Mouse (Mus musculus) gastrocnemius, adult 2 months (tissue): ENCODE measurements around the gene Kcnq1. TPM values are rescaled to one million over a fixed set of nuclear protein-coding genes. Genes with fewer than 3 reads are reported as not detected.

ENCODE experiments used
- DNase-seq: peaks from one replicate; pipeline ENCODE4 v3.0.0; 2022
- H3K27ac ChIP-seq: fragments of 200-600 bp; 2 replicates; pipeline ENCODE4 v1.8.1; 2022; ENCODE audit warnings: mild to moderate bottlenecking
- H3K4me3 ChIP-seq: fragments of 200-600 bp; 2 replicates; pipeline ENCODE4 v1.8.1; 2022; ENCODE audit warnings: mild to moderate bottlenecking, moderate library complexity
- CTCF ChIP-seq: fragments of 200-600 bp; IDR thresholded peaks from 2 replicates; pipeline ENCODE4 v1.8.1; 2022; ENCODE audit warnings: antibody characterized with exemption, mild to moderate bottlenecking, moderate library complexity
- intact Hi-C: fragments of 180-260 bp; cut with DNase I; formaldehyde crosslinking; loops from one replicate; pipeline ENCODE4 v1.15.1; 2025
- total RNA-seq, 2 experiments: library from RNA; stranded (reverse); gene quantifications; 2 replicates each; pipeline ENCODE4 v1.2.3; 2021

The Kcnq1 gene
- total RNA-seq, 2 experiments from 2014 or later: 0.33 to 0.67 TPM

DNA sequence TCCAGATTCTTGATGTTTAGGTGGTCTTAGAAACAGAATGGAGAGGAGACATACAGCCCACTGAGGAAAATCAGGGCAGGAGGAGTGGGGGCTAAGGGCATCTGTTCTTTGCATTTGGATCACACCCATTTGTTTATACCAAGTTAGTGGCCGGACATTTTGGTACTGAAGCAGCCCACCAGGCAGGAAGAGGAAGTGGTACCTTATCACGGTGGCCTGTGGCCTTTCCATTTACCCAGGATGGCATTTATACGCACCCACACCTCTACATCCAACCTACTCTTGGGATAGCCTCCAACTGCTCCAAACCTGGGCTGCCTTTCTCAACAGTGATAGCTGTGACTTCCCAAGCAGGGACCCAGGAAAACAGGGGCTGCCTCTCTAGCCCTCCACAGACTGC lies 179.3 kb downstream of the Kcnq1 start:
- intact Hi-C loops: no loop called here
- DNase-seq: peak; percentile 5
- H3K4me3 ChIP-seq: no peak overlapping the region
- H3K27ac ChIP-seq: no peak overlapping the region
- no peak for TF ChIP-seq CTCF

DNA sequence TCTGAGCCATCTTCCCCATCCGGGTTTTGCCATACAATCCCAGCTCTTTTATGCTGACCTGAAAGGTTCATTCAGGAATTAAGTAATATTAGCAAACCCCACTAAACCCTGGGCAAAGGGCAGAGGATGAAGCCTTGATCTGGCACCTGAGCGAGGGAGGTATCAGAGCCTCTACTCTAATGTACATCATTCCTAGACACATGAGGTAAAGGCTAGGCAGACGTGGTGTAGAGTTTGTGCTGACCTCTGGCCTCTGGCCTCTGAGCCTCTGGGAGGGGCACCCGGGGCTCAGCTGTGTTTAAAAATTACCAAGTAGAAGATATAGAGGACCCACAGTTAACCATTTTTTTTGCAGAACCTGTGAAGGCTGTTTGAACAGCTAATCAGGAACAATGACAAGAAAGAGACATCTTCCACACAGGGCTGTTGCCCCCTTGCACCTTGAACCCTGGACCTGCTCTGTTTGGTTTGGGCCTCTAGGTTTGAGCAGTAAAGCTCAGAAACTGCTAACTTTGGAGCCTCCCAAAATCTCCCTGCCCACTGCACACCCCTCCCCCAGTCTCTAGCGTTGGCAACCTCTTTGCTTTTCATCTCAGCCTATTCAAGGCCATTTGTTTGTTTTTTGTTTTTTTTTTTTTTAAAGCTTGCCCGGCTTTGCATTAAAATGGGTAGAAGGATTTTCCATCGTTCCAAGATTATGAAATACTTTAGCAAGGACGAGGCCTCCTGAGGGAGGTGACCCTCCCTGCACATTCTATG lies 180.5 kb downstream of the Kcnq1 start:
- Histone ChIP-seq H3K4me3 (no peak overlapping the region), H3K27ac (no peak overlapping the region)
- DNase-seq: peak; percentile 7
- TF ChIP-seq CTCF: no peak
- intact Hi-C loops: no loop called here

GRCm38 (mm10) chr7:143288135-143288534 lies 182.0 kb downstream of the Kcnq1 start:
- Histone ChIP-seq H3K4me3 (no peak overlapping the region), H3K27ac (no peak overlapping the region)
- intact Hi-C loops: no loop called here
- DNase-seq: peak; percentile 4
- no peak for TF ChIP-seq CTCF

DNA sequence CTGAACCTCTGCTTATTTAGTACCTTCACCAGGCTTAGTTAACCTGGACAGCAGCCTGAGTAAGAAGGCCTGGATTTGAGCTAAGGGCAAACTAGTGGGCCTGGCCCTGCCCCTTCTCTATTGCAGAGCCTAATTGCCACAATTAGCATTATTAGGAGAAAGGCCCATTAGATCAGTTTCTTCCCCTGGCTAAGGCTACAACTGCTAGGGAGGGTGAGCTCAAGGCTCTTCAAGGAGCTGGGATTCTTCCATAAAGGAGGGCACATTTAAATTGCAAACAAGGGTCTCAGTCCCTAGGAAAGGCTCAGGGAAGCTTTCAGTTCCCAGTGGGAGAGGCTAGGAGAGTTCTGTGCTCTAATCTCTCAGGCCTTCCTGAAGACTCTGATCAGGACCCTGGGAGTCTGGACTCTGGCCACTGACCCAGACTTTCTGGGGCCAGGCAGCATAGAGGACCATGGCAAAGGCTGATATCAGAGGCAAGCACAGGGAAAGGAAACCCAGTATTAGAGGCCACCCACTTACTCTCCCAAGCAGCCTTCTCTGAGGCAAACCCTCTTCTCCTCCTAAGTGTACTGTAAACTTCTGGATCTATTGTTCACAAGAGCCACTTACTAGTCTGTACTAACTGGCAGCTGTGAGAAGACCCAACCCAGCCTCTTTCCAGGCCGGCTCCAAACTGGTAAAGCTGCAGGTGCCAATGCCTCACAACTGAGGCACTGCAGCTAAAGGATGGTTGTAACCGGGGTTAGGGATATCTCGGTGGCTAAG lies 183.1 kb downstream of the Kcnq1 start:
- TF ChIP-seq CTCF: no peak
- DNase-seq: peak; percentile 11
- Histone ChIP-seq H3K27ac (no peak overlapping the region), H3K4me3 (no peak overlapping the region)
- intact Hi-C loops: no loop called here

GRCm38 (mm10) chr7:143294690-143295355 lies 188.7 kb downstream of the Kcnq1 start:
- Histone ChIP-seq H3K4me3 (peak overlapping the region; percentile 72), H3K27ac (peak overlapping the region; percentile 90)
- no peak for TF ChIP-seq CTCF
- intact Hi-C loops: loop anchor here (10.0 kb wide), 1 partner anchor 140 kb away; no protein-coding TSS in a partner anchor
- DNase-seq: no peak

GRCm38 (mm10) chr7:143295356-143296000 lies 189.3 kb downstream of the Kcnq1 start:
- DNase-seq: peak; percentile 60
- intact Hi-C loops: loop anchor here (10.0 kb wide), 1 partner anchor 141 kb away; no protein-coding TSS in a partner anchor
- H3K27ac ChIP-seq: peak overlapping the region; percentile 90

DNA sequence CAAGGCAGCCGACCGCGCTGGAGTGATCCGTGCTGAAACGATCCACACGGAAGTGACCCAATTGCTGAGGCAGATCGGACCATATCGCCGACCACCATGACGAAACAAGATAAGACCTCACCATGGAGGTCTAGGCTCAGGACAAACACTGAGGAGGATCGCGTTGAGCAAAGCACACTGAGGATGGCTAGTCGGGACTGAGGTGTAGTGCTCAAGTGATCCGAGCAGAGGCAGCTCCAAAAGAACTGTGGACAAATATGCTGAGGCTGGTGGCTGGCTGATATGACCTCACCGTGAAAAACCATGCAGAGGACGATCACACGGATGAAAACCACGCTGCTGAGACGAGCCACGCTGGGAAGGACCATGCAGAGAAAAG lies 189.8 kb downstream of the Kcnq1 start:
- no peak for DNase-seq
- TF ChIP-seq CTCF: no peak
- intact Hi-C loops: loop anchor here (10.0 kb wide), 1 partner anchor 141 kb away; no protein-coding TSS in a partner anchor
- H3K27ac ChIP-seq: peak overlapping the region; percentile 90
- H3K4me3 ChIP-seq: peak overlapping the region; percentile 72

More at GRCm38 (mm10) chr7:143295356-143296000, 189.3 kb downstream of the Kcnq1 start:
- no peak for TF ChIP-seq CTCF
- peak overlapping the region; percentile 72 for H3K4me3 ChIP-seq

GRCm38 (mm10) chr7:143296384-143296801 lies 190.2 kb downstream of the Kcnq1 start:
- intact Hi-C loops: loop anchor here (10.0 kb wide), 1 partner anchor 142 kb away; no protein-coding TSS in a partner anchor
- DNase-seq: peak; percentile 91
- no peak for TF ChIP-seq CTCF

GRCm38 (mm10) chr7:143300037-143300436 lies 193.9 kb downstream of the Kcnq1 start:
- intact Hi-C loops: no loop called here
- no peak overlapping the region for H3K27ac ChIP-seq

More at GRCm38 (mm10) chr7:143296384-143296801, 190.2 kb downstream of the Kcnq1 start:
- Histone ChIP-seq H3K4me3 (peak overlapping the region; percentile 72), H3K27ac (peak overlapping the region; percentile 90)

DNA sequence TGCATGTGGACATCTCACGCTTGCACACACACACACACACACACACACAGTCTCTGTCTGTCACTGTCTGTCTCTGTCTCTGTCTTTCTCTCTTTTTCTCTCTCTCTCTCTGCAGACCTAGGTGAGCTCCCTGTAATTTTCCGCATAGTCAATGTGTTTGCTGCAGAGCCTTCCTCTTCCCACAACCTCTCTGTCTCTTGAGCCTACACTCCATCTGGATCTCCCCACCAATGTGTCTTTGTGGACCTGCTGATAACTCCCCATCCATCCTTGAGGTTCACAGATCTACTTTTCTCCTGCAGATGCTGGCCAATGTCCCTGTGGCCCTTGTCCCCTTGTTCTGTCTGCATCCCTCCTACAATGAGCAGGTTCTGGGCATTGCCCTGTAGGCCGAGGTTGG lies 194.5 kb downstream of the Kcnq1 start:
- intact Hi-C loops: no loop called here
- no peak for TF ChIP-seq CTCF
- DNase-seq: no peak
- Histone ChIP-seq H3K27ac (no peak overlapping the region), H3K4me3 (no peak overlapping the region)

More at GRCm38 (mm10) chr7:143300037-143300436, 193.9 kb downstream of the Kcnq1 start:
- no peak overlapping the region for H3K4me3 ChIP-seq
- TF ChIP-seq CTCF: no peak
- no peak for DNase-seq

DNA sequence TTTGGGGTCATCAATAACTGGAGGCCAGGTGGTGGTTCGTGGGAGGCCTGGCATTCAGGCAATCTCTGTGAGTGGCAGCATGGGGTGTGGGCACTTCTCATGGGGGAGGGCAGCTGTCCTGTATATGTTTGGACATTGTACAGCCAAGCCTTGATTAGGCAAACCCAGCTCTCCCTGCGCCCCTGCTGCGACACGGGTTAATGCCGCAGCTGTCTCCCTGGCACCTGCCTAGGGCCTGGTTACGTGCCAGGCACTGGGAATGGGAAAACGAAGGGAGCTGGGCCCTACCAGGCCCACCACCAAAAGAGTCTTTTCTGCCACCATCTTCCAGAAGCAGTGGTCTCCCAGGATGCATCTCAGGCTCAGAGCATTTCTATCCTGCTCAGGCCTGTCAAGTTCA lies 196.0 kb downstream of the Kcnq1 start:
- DNase-seq: peak; percentile 7
- TF ChIP-seq CTCF: no peak
- H3K27ac ChIP-seq: no peak overlapping the region
- no peak overlapping the region for H3K4me3 ChIP-seq
- intact Hi-C loops: no loop called here

DNA sequence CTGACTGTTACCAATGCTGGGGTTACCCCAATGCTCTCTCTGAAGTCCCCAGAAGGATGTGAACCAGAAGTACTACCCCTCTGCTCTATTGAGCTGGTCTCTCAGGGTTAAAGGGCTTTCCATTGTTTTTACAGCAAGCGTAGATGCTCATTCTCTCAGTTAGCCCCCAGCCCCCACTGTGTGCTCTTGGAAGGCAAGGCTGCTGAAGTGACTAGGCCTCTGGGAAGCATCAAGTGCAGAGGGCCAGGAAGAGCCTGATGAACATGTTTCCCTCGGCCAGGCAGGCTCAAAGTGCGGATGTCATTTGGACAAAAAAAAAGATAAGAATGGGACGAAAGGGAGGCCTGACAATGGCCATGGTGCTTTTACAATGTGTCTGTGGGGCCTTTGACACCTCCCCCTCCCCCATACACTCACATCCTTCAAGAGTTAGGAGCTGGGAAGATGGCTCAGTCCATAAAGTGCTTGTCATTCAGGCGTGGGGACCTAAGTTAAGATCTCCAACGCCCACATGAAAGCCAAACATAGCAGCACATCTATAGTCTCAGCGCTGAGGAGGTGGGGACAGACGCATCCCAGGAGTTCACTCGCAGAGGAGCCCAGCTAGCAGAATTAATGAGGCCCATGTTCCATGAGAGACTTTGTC lies 196.6 kb downstream of the Kcnq1 start:
- Histone ChIP-seq H3K27ac (no peak overlapping the region), H3K4me3 (no peak overlapping the region)
- intact Hi-C loops: no loop called here
- no peak for TF ChIP-seq CTCF
- DNase-seq: peak; percentile 4
